Mouse (Mus musculus) hematopoietic stem cell, adult 5-6 weeks (primary cell): ENCODE results near the gene Kcnh7. TPM values are rescaled to one million over a fixed set of nuclear protein-coding genes. Genes with fewer than 3 reads are reported as not detected.

Experiments
- ATAC-seq, 2 experiments: fragments of 125-278 bp in 1 of 2; replicated peaks in 1 of 2; 2 replicates each; pipeline ENCODE4 v1.8.0; 2016 to 2017; ENCODE audit warnings: inconsistent platforms in 2 of 2, mild to moderate bottlenecking in 2 of 2, moderate number of reproducible peaks in 2 of 2, low read depth in 1 of 2, moderate TSS enrichment in 1 of 2; ENCODE audit not compliant: low FRiP score in 2 of 2, poor library complexity in 2 of 2, severe bottlenecking in 2 of 2, insufficient read depth in 1 of 2, low TSS enrichment in 1 of 2
- total RNA-seq: library from RNA; stranded (forward); fragments of 172-1452, 232-1000 nt; gene quantifications from 2 replicates; pipeline ENCODE4 v1.2.3, GENCODE M21; 2017

The Kcnh7 gene
- under 0.01 TPM in 1 of 2 replicates, not detected in the other for total RNA-seq

DNA sequence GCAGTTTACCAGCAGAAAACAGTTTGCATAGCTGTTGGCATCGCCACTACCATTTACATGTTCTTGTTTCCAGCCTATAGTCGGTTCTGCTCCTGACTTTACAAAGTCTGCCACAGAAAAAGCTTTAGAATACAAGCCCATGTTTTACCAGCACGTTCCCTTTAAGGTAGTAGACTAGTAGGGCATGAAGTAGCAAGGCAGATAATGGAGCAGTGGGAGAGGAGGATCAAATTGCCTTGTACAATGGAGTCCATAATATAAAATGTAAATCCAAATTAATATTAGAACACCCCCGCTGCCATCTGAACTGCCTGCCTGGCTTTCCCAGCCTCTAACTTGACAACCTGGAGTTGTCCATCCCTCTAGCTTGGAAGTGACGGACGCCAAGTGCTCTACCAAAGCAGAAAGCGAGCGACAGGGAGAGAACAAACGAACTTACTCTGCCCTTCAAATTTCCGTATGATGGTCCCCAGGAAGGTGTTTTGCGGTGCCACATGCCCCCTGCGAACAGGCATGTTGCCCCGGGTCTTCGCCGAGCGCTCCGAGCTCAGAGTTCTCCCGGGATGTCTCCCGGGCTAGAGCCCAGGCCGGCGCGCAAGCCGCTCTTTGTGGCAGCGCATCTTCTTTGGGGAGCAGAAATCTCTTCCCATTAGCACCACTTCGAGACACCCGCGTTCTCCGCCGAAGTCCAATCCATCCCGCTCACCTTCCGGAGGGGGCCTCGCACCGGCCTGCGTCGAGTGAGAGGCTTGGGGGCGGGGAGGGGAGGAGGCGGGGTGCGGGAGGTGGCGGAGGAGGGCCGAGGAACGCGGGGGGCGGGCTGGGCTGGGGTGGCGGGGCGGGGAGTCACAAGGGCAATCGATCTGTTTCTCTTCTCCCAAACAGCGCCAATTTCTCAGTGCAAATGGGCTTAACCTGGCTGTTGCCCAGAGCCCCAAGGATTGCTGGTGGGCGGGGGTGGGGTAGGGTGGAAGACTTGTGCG is at the start of gene Kcnh7:
Gene Kcnh7 (minus strand): TSS at position 725 of the 983 bp plus-strand sequence.
- ATAC-seq, result no peak

GRCm38 (mm10) chr2:63207435-63207834 is 23.3 kb upstream of the Kcnh7 start:
- ATAC-seq, result no peak

GRCm38 (mm10) chr2:63186014-63186413 is 1.9 kb upstream of the Kcnh7 start:
- no peak for ATAC-seq

- no peak for ATAC-seq
Measured at GRCm38 (mm10) chr2:63184551-63185430, 704 bp upstream of the Kcnh7 start.

GRCm38 (mm10) chr2:63153701-63154100 is 30.4 kb downstream of the Kcnh7 start:
- no peak for ATAC-seq

DNA sequence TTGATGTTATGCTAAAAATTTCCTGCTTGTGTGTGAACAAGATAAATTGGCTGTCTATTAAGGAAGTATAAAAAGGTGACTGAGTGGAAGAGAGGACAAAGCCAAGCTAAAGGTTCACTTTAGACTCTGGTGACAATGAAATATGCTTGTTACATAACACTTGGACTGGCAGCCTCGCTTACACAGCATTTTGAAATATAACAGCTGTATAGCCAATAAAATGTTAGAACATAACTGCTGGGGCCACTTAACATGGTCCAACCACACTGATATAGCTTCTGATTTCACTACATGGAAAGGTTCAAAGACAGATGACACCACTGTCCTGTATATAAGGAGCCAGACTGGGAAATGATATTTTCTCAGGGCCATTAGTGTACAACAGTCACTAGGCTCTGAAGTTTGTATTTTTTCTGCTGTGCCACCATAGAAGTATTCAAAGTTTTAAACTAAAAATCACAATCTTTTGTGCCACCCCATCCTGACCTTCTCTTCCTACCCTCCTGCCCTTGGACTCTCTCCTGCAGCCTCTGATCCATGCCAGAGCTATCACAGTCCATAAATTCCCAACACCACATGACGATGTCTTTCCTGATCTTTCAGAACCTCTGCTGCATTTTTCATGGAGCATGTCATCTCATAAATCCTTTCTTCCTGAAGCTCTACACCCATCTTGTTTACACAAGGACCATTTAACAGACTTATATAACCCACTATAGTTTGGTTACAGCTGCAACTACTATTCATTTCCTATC is 56.1 kb downstream of the Kcnh7 start:
- no peak for ATAC-seq

- ATAC-seq, result no peak
Measured at GRCm38 (mm10) chr2:63120316-63120715, 63.8 kb downstream of the Kcnh7 start.

DNA sequence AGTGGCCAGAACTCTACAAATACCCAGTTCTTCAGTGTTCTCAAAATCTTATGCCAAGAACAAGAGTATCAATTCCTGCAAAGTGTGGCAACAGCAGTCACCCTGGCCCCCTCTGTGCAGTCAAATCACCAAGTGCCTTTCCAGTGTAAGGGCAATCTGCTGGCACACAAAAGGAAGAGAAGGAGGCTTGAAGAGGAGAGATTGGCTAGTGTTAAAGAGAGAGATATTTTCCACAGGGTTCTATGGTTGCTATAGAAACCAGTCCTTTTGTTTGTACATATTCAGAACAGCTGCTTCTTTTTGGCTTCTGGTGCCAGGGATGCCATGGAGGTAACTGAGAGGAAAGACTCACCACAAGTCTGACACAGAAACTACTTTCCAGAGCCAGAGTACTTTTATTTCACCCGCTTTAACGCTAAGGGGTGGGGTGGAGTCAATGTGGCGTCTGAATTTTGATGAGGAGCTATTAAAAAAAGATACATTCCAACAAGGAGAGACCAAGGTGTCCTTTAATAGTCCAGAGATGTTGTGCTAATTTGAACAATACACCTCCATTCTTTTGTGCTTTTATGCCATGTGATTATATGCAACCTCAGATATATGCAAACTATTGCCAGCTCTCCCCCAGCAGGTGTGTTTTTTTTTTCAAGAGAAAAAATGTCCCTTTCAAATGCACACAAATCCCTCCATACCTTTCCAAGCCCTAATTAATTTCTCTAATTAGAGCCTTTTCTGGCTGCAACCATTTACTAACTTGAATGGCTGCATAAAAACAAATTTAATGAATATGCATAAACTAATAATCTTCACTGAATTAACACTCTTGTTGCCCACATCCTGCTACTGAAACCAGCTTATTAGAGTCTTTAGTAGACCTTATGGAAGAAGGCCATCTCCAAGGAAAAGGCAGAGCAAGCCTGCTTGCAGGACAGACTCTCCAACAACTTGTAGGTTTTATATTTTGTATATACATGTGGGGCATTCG is 66.6 kb downstream of the Kcnh7 start:
- no peak for ATAC-seq

- no peak for ATAC-seq
Measured at GRCm38 (mm10) chr2:63105971-63106370, 78.1 kb downstream of the Kcnh7 start.

GRCm38 (mm10) chr2:63099676-63100075 is 84.4 kb downstream of the Kcnh7 start:
- no peak for ATAC-seq

DNA sequence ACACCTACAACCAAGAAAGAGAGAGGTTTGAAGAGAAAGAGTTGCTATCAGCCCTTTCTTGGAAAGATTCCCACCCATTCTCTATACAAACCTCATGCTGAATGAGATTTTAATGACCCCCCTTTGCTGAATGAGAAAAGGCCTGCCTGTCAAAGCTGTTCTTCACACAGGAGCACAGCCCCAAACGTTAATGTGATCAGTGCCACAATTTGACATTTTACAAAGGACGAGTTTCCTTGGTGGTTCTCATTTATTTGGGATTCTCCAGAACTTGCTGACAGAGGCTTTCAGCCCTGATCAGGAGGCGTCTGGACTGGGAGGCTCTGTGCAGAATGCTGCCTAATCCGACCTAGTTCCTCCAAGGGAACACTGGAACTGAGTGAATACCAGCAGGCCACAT is 92.3 kb downstream of the Kcnh7 start:
- ATAC-seq, result no peak

DNA sequence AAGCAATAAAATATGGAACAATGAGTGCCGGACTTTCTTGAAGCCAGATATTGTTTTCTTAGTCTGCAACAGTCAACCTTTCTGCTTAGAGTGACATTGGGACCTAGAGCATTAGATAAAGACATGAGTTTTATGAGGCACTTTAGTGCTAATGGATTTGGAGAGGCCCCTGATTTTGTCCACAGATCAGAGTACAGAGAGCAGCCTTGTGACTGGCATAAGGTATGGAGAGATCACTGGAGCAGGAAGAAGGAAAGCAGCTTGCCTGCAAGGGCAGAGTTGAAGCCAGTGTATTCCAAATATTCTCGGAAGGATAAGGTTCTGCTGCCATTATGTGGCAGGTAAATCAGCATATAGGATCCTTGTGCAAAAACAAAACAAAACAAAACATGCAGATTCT is 93.6 kb downstream of the Kcnh7 start:
- no peak for ATAC-seq

DNA sequence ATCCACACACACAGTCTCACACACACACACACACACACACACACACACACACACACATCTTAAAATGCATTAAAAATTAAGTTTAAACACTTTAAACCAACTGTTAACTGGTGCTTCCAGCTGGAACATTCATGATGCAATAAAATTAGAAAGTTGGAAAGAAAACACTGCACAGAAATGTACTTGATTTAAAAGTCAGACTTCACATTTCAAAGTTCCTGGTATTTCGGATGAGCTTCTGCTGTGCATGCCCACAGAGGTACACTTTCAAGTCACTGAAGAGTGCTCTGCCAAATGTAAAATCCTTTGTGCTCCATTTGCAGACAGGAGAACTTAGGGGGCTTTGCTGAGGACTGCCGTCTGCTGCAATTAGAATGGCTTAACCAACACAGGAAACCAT is 125.7 kb downstream of the Kcnh7 start:
- no peak for ATAC-seq

DNA sequence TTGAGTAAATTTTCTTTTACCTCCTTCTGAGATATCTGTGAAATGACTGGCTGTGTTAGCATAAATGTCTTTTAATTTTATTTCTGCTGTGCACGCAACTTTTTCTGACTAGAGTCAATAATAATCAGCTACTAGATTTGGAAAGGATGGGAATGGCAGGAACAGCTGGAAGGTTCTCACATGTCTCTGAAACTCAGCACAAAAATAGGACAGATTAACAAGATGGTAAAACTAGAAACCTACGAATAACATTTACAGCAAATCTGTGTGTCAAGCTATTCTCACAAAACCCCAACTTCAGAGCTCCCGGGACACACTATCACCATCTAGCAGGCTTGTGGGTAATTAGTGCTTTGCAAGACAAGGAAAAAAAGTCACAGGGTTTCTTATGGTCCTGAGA is 134.2 kb downstream of the Kcnh7 start:
- no peak for ATAC-seq

DNA sequence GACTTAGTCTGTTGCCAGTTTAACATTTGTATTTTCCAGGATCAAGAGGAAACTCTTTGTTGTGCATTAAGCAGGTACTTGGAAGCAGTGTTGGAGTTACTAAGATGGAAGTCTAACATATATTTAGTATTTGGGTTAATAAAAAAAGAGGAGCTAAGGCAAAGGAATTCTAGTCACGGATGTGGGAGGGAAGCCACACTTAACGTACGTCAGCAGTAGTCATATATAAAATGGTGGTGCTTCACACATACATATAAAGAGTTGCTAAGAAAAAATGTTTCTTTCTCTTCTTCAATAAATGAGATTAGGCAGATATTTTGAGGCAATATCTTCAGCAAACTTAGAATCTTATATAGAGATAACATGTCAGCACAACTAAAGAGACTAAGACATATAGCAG is 144.4 kb downstream of the Kcnh7 start:
- no peak for ATAC-seq

DNA sequence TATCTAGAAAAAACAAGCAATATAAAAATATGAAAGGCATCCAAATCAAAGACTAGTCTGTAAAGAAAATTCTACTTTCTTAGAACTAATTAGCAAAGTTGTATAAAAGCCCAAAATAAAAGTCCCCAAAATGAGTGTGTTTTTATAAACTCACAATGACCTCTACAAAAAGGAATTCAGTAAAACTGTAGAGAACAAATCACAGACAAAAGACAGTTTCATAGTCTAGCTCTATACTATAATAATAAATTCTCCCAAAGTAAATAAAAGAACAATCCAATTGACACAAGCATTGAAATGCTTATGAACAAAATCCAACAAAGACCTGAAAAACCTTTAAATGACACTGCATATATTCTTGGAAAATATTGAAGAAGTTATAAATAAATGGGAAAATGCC is 169.2 kb downstream of the Kcnh7 start:
- ATAC-seq, result no peak
